12 mouse cellular contexts compared by ENCODE assay signal in the genomic region with DNA sequence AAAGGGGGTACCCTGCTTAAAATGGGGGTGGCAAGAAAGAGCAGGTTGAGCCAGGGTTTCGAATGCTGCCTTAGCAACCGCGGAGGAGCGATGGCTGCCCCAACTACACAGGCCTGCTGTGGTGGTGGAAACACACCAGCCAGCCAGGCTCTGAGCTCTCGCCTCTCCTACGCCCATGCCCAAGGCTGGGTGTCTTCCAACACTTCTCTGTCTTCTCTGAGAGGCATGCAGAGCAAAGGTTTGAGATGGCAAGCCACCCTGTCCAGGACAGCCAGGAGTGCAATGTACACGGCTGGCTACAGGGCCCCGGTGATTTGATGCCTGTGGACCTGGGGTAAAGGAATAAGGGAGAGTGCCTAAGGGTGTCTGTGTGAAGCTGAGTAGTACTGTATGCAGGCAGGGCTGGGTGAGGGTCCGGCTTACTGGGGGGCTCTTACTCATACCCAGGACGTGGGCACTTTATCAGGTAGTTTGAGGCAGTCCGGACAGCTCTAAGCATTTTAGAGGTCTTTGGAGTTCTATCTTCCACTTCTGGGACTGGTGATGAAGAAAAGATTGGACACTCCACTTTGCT. TPM values are rescaled to one million over a fixed set of nuclear protein-coding genes. Genes with fewer than 3 reads are reported as not detected.
DNase-seq lines count a peak whose midpoint lies in the region; ATAC-seq and TF ChIP-seq lines count a peak whose summit lies in the region.
"Had no signal": no experiment of that assay in that cellular context is flagged by ENCODE, and none has a peak within 500 bp of the region (broad histone marks: within the 10 kb centered on the region; RNA-seq: fewer than 3 reads in every experiment).

No protein-coding gene starts in this region.

- no peaks in the 10 kb centered on the region for H3K36me3 ChIP-seq in liver, embryonic 12.5 days
- H3K36me3 ChIP-seq: hindbrain, embryonic 12.5 days; lung, embryonic 15.5 days had no signal

- 70% methylated on average over 11 of the region's 11 CpGs for WGBS in liver, embryonic 12.5 days (ENCODE audit: insufficient replicate concordance)

- no peaks in the 10 kb centered on the region for H3K9me3 ChIP-seq in liver, embryonic 12.5 days (replicated peaks)
- H3K9me3 ChIP-seq: hindbrain, embryonic 12.5 days; lung, embryonic 15.5 days had no signal

- peak overlapping the region; percentile 37 for H3K4me3 ChIP-seq in layer of hippocampus, adult 2 months
- no peak overlapping the region for H3K4me3 ChIP-seq in liver, embryonic 12.5 days
- H3K4me3 ChIP-seq: hindbrain, embryonic 12.5 days; lung, embryonic 15.5 days had no signal

- H3K4me1 ChIP-seq in liver, embryonic 12.5 days: peaks cover 77% of the 10 kb centered on the region

- peak overlapping the region; percentile 97 for H3K27ac ChIP-seq in layer of hippocampus, adult 2 months
- H3K27ac ChIP-seq in liver, embryonic 12.5 days: peak overlapping the region; percentile 37
- H3K27ac ChIP-seq: hindbrain, embryonic 12.5 days; lung, embryonic 15.5 days had no signal

- peak; percentile 52 for DNase-seq in CD4-positive, CD25-positive, alpha-beta regulatory T cell, adult 2 months (ENCODE audit: low read depth, low spot score)
- no peak for DNase-seq in layer of hippocampus, adult 2 months (ENCODE audit: low spot score in 2 of 2)
- no peak for DNase-seq in layer of hippocampus, postnatal 10 days (ENCODE audit: low spot score in 2 of 2)
- peak; percentile 57 for DNase-seq in 3134 (ENCODE audit: extremely low read depth, insufficient read length, low spot score)
- no peak for DNase-seq in testis, postnatal 10 days (ENCODE audit: low spot score)
- DNase-seq in T-cell, adult 2 months (ENCODE audit: low spot score): no peak
- DNase-seq: embryo, embryonic 11 days had no signal

- H3K27me3 ChIP-seq in liver, embryonic 12.5 days (replicated peaks): peaks cover 50% of the 10 kb centered on the region

- TF ChIP-seq CTCF in layer of hippocampus, adult 2 months (conservative IDR thresholded peaks at IDR 0.05): no peak

- H3K9ac ChIP-seq in liver, embryonic 12.5 days: no peak overlapping the region
- H3K9ac ChIP-seq: hindbrain, embryonic 12.5 days; lung, embryonic 15.5 days had no signal

- H3K4me2 ChIP-seq in liver, embryonic 12.5 days: peak overlapping the region; percentile 10; the same call in 1 of the 2 replicates
- H3K4me2 ChIP-seq: hindbrain, embryonic 12.5 days; lung, embryonic 15.5 days had no signal

- ATAC-seq in CD4-positive, CD25-positive, alpha-beta regulatory T cell, adult 4 months: no peak
- ATAC-seq in liver, embryonic 12.5 days: no peak

RNA-seq across cellular contexts. Expression of a gene that starts 3.0 kb away (rescaled TPM):
- 10 to 100 TPM; 54.2 to 69.6 TPM for polyA plus RNA-seq in CD4-positive, CD25-positive, alpha-beta regulatory T cell, adult 4 months (2017; shearing (Covaris generic))
- total RNA-seq in layer of hippocampus, adult 2 months (2021): 100 to 1,000 TPM; 142 to 156 TPM
- 10 to 100 TPM; 83.4 to 87.0 TPM for total RNA-seq in layer of hippocampus, postnatal 10 days (2021)
- polyA plus RNA-seq in liver, embryonic 12.5 days (2016; fragmentation: Nextera tagmentation; extraction: Ambion mirVana): 5.2 and 5.7 TPM in 2 replicates

RNA-seq across cellular contexts. Expression of a gene that starts 34.5 kb away (rescaled TPM):
- not detected for polyA plus RNA-seq in CD4-positive, CD25-positive, alpha-beta regulatory T cell, adult 4 months (2017; shearing (Covaris generic))
- 1 to 10 TPM; 1.5 to 2.0 TPM for total RNA-seq in layer of hippocampus, adult 2 months (2021)
- total RNA-seq in layer of hippocampus, postnatal 10 days (2021): 1 to 10 TPM; 1.8 TPM
- 0.11 TPM in 1 of 2 replicates, not detected in the other for polyA plus RNA-seq in liver, embryonic 12.5 days (2016; fragmentation: Nextera tagmentation; extraction: Ambion mirVana)

RNA-seq across cellular contexts. Expression of a gene that starts 41.6 kb away (rescaled TPM):
- 1 to 10 TPM; 2.3 to 4.5 TPM for polyA plus RNA-seq in CD4-positive, CD25-positive, alpha-beta regulatory T cell, adult 4 months (2017; shearing (Covaris generic))
- total RNA-seq in layer of hippocampus, adult 2 months (2021): 10 to 100 TPM in 1 of 2 experiments, 1 to 10 TPM in 1; 9.7 to 16.0 TPM
- total RNA-seq in layer of hippocampus, postnatal 10 days (2021): 10 to 100 TPM; 14.4 to 16.9 TPM
- 9.5 and 10.0 TPM in 2 replicates for polyA plus RNA-seq in liver, embryonic 12.5 days (2016; fragmentation: Nextera tagmentation; extraction: Ambion mirVana)

RNA-seq across cellular contexts. Expression of a gene that starts 44.4 kb away (rescaled TPM):
- polyA plus RNA-seq in CD4-positive, CD25-positive, alpha-beta regulatory T cell, adult 4 months (2017; shearing (Covaris generic)): not detected
- 1 to 10 TPM; 1.2 to 1.3 TPM for total RNA-seq in layer of hippocampus, adult 2 months (2021)
- 1 to 10 TPM; 1.3 to 1.4 TPM for total RNA-seq in layer of hippocampus, postnatal 10 days (2021)
- not detected in 2 replicates for polyA plus RNA-seq in liver, embryonic 12.5 days (2016; fragmentation: Nextera tagmentation; extraction: Ambion mirVana)
- polyA plus RNA-seq: forebrain, embryonic 11.5 days; hindbrain, embryonic 12.5 days; lung, embryonic 15.5 days had no signal

RNA-seq across cellular contexts. Expression of a gene that starts 57.8 kb away (rescaled TPM):
- polyA plus RNA-seq in CD4-positive, CD25-positive, alpha-beta regulatory T cell, adult 4 months (2017; shearing (Covaris generic)): 1 to 10 TPM; 2.6 to 4.3 TPM
- 10 to 100 TPM; 48.5 to 50.8 TPM for total RNA-seq in layer of hippocampus, adult 2 months (2021)
- 10 to 100 TPM; 38.0 to 38.7 TPM for total RNA-seq in layer of hippocampus, postnatal 10 days (2021)
- polyA plus RNA-seq in liver, embryonic 12.5 days (2016; fragmentation: Nextera tagmentation; extraction: Ambion mirVana): 2.4 and 3.0 TPM in 2 replicates

Comparison
In these comparisons a context has a peak if more than half of its experiments do, and no peak if none do; other contexts are left out.
1. DNase-seq: peak in CD4-positive, CD25-positive, alpha-beta regulatory T cell, adult 2 months (single experiment) and 3134 (single experiment); none in layer of hippocampus, adult 2 months (0 of 2), layer of hippocampus, postnatal 10 days (0 of 2), testis, postnatal 10 days (single experiment) and T-cell, adult 2 months (single experiment).